Mouse (Mus musculus) ES-E14 (cell line): ENCODE measurements around the gene Smdt1.

Experiments
- HCFC1 ChIP-seq: IDR thresholded peaks from 2 replicates; pipeline ENCODE4 v1.6.1; 2012; ENCODE audit warnings: low read length, inconsistent platforms, borderline replicate concordance; ENCODE audit not compliant: insufficient read depth
- ZC3H11A ChIP-seq: IDR thresholded peaks from 2 replicates; pipeline ENCODE4 v1.6.1; 2012; ENCODE audit warnings: low read depth, mild to moderate bottlenecking, inconsistent platforms, low read length, borderline replicate concordance
- ZNF384 ChIP-seq: IDR thresholded peaks from 2 replicates; pipeline ENCODE4 v1.6.1; 2012; ENCODE audit warnings: low read depth, low read length, inconsistent platforms

- TF ChIP-seq ZC3H11A: no peak
- no peak for TF ChIP-seq ZNF384
- no peak for TF ChIP-seq HCFC1
Observed at GRCm38 (mm10) chr15:82342543-82342935, 3.8 kb downstream of the Smdt1 start.
